Mouse (Mus musculus) forebrain, embryonic 13.5 days (tissue): ENCODE results near the gene Asah2. TPM values are rescaled to one million over a fixed set of nuclear protein-coding genes. Genes with fewer than 3 reads are reported as not detected.

Experiments
- ATAC-seq: fragments of 200-750 bp; cut with Nextera tagmentation; 2 replicates; pipeline ENCODE4 v1.8.0; 2017
- H3K27ac ChIP-seq: fragments of 300-500 bp; sonication (generic); 2 replicates; pipeline ENCODE4 v1.5.1; 2015; ENCODE audit warnings: inconsistent platforms, mild to moderate bottlenecking, moderate library complexity
- H3K27me3 ChIP-seq: fragments of 300-500 bp; sonication (generic); 2 replicates; pipeline ENCODE4 v1.6.1; 2015; ENCODE audit warnings: mild to moderate bottlenecking, inconsistent platforms
- H3K36me3 ChIP-seq: fragments of 300-500 bp; sonication (generic); 2 replicates; pipeline ENCODE4 v1.6.1; 2015; ENCODE audit warnings: mild to moderate bottlenecking, inconsistent platforms; ENCODE audit not compliant: poor library complexity, severe bottlenecking
- H3K4me1 ChIP-seq: fragments of 300-500 bp; sonication (generic); 2 replicates; pipeline ENCODE4 v1.6.1; 2015; ENCODE audit warnings: inconsistent platforms
- H3K4me2 ChIP-seq: fragments of 300-500 bp; sonication (generic); 2 replicates; pipeline ENCODE4 v1.6.1; 2015; ENCODE audit warnings: inconsistent platforms, mild to moderate bottlenecking, moderate library complexity
- H3K4me3 ChIP-seq: fragments of 300-500 bp; sonication (generic); 2 replicates; pipeline ENCODE4 v1.5.1; 2015; ENCODE audit warnings: mild to moderate bottlenecking, inconsistent platforms
- H3K9ac ChIP-seq: fragments of 300-500 bp; sonication (generic); 2 replicates; pipeline ENCODE4 v1.6.1; 2015; ENCODE audit warnings: mild to moderate bottlenecking, inconsistent platforms
- H3K9me3 ChIP-seq: fragments of 300-500 bp; sonication (generic); replicated peaks from 2 replicates; pipeline ENCODE4 v1.6.1; 2016; ENCODE audit warnings: inconsistent platforms
- WGBS: fragments of 180-500 bp; shearing (Covaris S2); methylation state at CpG from one replicate; pipeline ENCODE4 v1.1.7; 2015; 5-methylcytosine and 5-hydroxymethylcytosine counted together
- polyA plus RNA-seq: library from polyadenylated mRNA; unstranded; fragments of >200 nt; fragmentation: Nextera tagmentation; extraction: Ambion mirVana; gene quantifications from 2 replicates; pipeline ENCODE4 v1.2.1, GENCODE M21; 2015

Gene Asah2
- polyA plus RNA-seq, 1 experiment from 2014 or later: 0.34 TPM

- no peak overlapping the region for H3K4me2 ChIP-seq
- no peaks in the 10 kb centered on the region for H3K4me1 ChIP-seq
- no peak overlapping the region for H3K27ac ChIP-seq
- WGBS: 91% methylated on average over 9 of the region's 9 CpGs
- no peaks in the 10 kb centered on the region for H3K9me3 ChIP-seq
- no peak overlapping the region for H3K9ac ChIP-seq
- H3K36me3 ChIP-seq: no peaks in the 10 kb centered on the region
- no peaks in the 10 kb centered on the region for H3K27me3 ChIP-seq
- no peak for ATAC-seq
- H3K4me3 ChIP-seq: no peak overlapping the region
These were observed 16.1 kb upstream of the Asah2 start for GRCm38 (mm10) chr19:32124155-32124554.

GRCm38 (mm10) chr19:32123196-32123595 lies 15.2 kb upstream of the Asah2 start:
- H3K27ac ChIP-seq: no peak overlapping the region
- H3K4me1 ChIP-seq: no peaks in the 10 kb centered on the region
- no peak for ATAC-seq
- H3K4me2 ChIP-seq: no peak overlapping the region
- no peak overlapping the region for H3K4me3 ChIP-seq
- no peaks in the 10 kb centered on the region for H3K27me3 ChIP-seq
- H3K9ac ChIP-seq: no peak overlapping the region
- no peaks in the 10 kb centered on the region for H3K9me3 ChIP-seq
- 83% methylated on average over 5 of the region's 5 CpGs for WGBS
- no peaks in the 10 kb centered on the region for H3K36me3 ChIP-seq

GRCm38 (mm10) chr19:32120798-32121197 lies 12.8 kb upstream of the Asah2 start:
- H3K9ac ChIP-seq: no peak overlapping the region
- no peak overlapping the region for H3K4me2 ChIP-seq
- no peaks in the 10 kb centered on the region for H3K4me1 ChIP-seq
- H3K27me3 ChIP-seq: no peaks in the 10 kb centered on the region
- no peak overlapping the region for H3K27ac ChIP-seq
- no peak overlapping the region for H3K4me3 ChIP-seq
- no peak for ATAC-seq
- 93% methylated on average over 1 of the region's 1 CpGs for WGBS
- no peaks in the 10 kb centered on the region for H3K9me3 ChIP-seq
- no peaks in the 10 kb centered on the region for H3K36me3 ChIP-seq

GRCm38 (mm10) chr19:32119666-32120065 lies 11.7 kb upstream of the Asah2 start:
- no peak overlapping the region for H3K4me2 ChIP-seq
- H3K27me3 ChIP-seq: no peaks in the 10 kb centered on the region
- no peaks in the 10 kb centered on the region for H3K9me3 ChIP-seq
- no peak for ATAC-seq
- no peaks in the 10 kb centered on the region for H3K36me3 ChIP-seq
- H3K27ac ChIP-seq: no peak overlapping the region
- no peak overlapping the region for H3K4me3 ChIP-seq
- WGBS: 89% methylated on average over 2 of the region's 2 CpGs
- H3K4me1 ChIP-seq: no peaks in the 10 kb centered on the region
- no peak overlapping the region for H3K9ac ChIP-seq

GRCm38 (mm10) chr19:32118496-32118895 lies 10.5 kb upstream of the Asah2 start:
- H3K9me3 ChIP-seq: no peaks in the 10 kb centered on the region
- 89% methylated on average over 3 of the region's 3 CpGs for WGBS
- no peaks in the 10 kb centered on the region for H3K27me3 ChIP-seq
- H3K36me3 ChIP-seq: no peaks in the 10 kb centered on the region
- no peak overlapping the region for H3K4me3 ChIP-seq
- no peaks in the 10 kb centered on the region for H3K4me1 ChIP-seq
- no peak for ATAC-seq
- H3K27ac ChIP-seq: no peak overlapping the region
- no peak overlapping the region for H3K9ac ChIP-seq
- H3K4me2 ChIP-seq: no peak overlapping the region

- ATAC-seq: no peak
- no peak overlapping the region for H3K27ac ChIP-seq
- no peak overlapping the region for H3K9ac ChIP-seq
- H3K4me1 ChIP-seq: no peaks in the 10 kb centered on the region
- H3K4me3 ChIP-seq: no peak overlapping the region
- 78% methylated on average over 6 of the region's 6 CpGs for WGBS
- H3K9me3 ChIP-seq: no peaks in the 10 kb centered on the region
- H3K36me3 ChIP-seq: no peaks in the 10 kb centered on the region
- H3K4me2 ChIP-seq: no peak overlapping the region
- H3K27me3 ChIP-seq: no peaks in the 10 kb centered on the region
These were observed 9.5 kb upstream of the Asah2 start for GRCm38 (mm10) chr19:32117484-32118018.

GRCm38 (mm10) chr19:32111866-32112790 lies 4.1 kb upstream of the Asah2 start:
- ATAC-seq: no peak
- no peaks in the 10 kb centered on the region for H3K27me3 ChIP-seq
- H3K4me2 ChIP-seq: no peak overlapping the region
- H3K9ac ChIP-seq: no peak overlapping the region
- no peaks in the 10 kb centered on the region for H3K4me1 ChIP-seq
- H3K36me3 ChIP-seq: no peaks in the 10 kb centered on the region
- 90% methylated on average over 8 of the region's 8 CpGs for WGBS
- H3K27ac ChIP-seq: no peak overlapping the region
- H3K9me3 ChIP-seq: no peaks in the 10 kb centered on the region
- no peak overlapping the region for H3K4me3 ChIP-seq

- Histone ChIP-seq H3K4me2 (no peak overlapping the region), H3K4me1 (peaks cover 9% of the 10 kb centered on the region), H3K27me3 (no peaks in the 10 kb centered on the region), H3K27ac (no peak overlapping the region), H3K9ac (no peak overlapping the region), H3K4me3 (no peak overlapping the region), H3K36me3 (no peaks in the 10 kb centered on the region), H3K9me3 (no peaks in the 10 kb centered on the region)
- WGBS: 94% methylated on average over 2 of the region's 2 CpGs
- ATAC-seq: no peak
These were observed 1.3 kb downstream of the Asah2 start for GRCm38 (mm10) chr19:32106750-32107149.

- 66% methylated on average over 4 of the region's 4 CpGs for WGBS
- no peaks in the 10 kb centered on the region for H3K9me3 ChIP-seq
- H3K27ac ChIP-seq: no peak overlapping the region
- no peaks in the 10 kb centered on the region for H3K27me3 ChIP-seq
- no peak overlapping the region for H3K9ac ChIP-seq
- H3K4me1 ChIP-seq: peaks cover 9% of the 10 kb centered on the region
- H3K4me2 ChIP-seq: no peak overlapping the region
- ATAC-seq: no peak
- no peaks in the 10 kb centered on the region for H3K36me3 ChIP-seq
- H3K4me3 ChIP-seq: no peak overlapping the region
These were observed 3.8 kb downstream of the Asah2 start for GRCm38 (mm10) chr19:32104217-32104616.

GRCm38 (mm10) chr19:32102976-32103300 lies 5.1 kb downstream of the Asah2 start:
- peak; percentile 65 for ATAC-seq
- Histone ChIP-seq H3K36me3 (no peaks in the 10 kb centered on the region), H3K9ac (peak overlapping the region; percentile 48), H3K9me3 (no peaks in the 10 kb centered on the region), H3K4me3 (peak overlapping the region; percentile 35), H3K4me2 (peak overlapping the region; percentile 55), H3K27ac (no peak overlapping the region), H3K27me3 (no peaks in the 10 kb centered on the region), H3K4me1 (peaks cover 9% of the 10 kb centered on the region)
- 7% methylated on average over 9 of the region's 9 CpGs for WGBS

GRCm38 (mm10) chr19:32102294-32102975 lies 5.6 kb downstream of the Asah2 start:
- no peak overlapping the region for H3K27ac ChIP-seq
- peak; percentile 38 for ATAC-seq
- no peaks in the 10 kb centered on the region for H3K36me3 ChIP-seq
- WGBS: 25% methylated on average over 18 of the region's 18 CpGs
- peak overlapping the region; percentile 35 for H3K4me3 ChIP-seq
- peak overlapping the region; percentile 48 for H3K9ac ChIP-seq
- H3K27me3 ChIP-seq: no peaks in the 10 kb centered on the region
- H3K9me3 ChIP-seq: no peaks in the 10 kb centered on the region
- peaks cover 9% of the 10 kb centered on the region for H3K4me1 ChIP-seq
- H3K4me2 ChIP-seq: peak overlapping the region; percentile 55

- WGBS: 78% methylated on average over 3 of the region's 3 CpGs
- H3K4me2 ChIP-seq: no peak overlapping the region
- ATAC-seq: no peak
- no peaks in the 10 kb centered on the region for H3K9me3 ChIP-seq
- H3K9ac ChIP-seq: no peak overlapping the region
- H3K27ac ChIP-seq: no peak overlapping the region
- no peaks in the 10 kb centered on the region for H3K27me3 ChIP-seq
- no peak overlapping the region for H3K4me3 ChIP-seq
- peaks cover 9% of the 10 kb centered on the region for H3K4me1 ChIP-seq
- no peaks in the 10 kb centered on the region for H3K36me3 ChIP-seq
These were observed 9.4 kb downstream of the Asah2 start for GRCm38 (mm10) chr19:32098582-32098981.
